Mouse (Mus musculus) lung, adult 2 months (tissue): ENCODE measurements around the gene Cped1.

Source experiments
- CTCF ChIP-seq: fragments of 200-500 bp; IDR thresholded peaks from 2 replicates; pipeline ENCODE4 v1.5.1; 2011; ENCODE audit warnings: mild to moderate bottlenecking, low read length, control low read depth; ENCODE audit not compliant: insufficient read depth
- POLR2A ChIP-seq: fragments of 200-500 bp; IDR thresholded peaks from 2 replicates; pipeline ENCODE4 v1.6.1; 2011; ENCODE audit warnings: low read depth, mild to moderate bottlenecking, control low read depth, low read length, borderline replicate concordance; ENCODE audit errors: extremely low read depth

- TF ChIP-seq CTCF (no peak), POLR2A (no peak)
Measured at GRCm38 (mm10) chr6:22070603-22071322, 85.0 kb downstream of the Cped1 start.
